Mouse (Mus musculus): ENCODE measurements at regions not wholly inside any gene's neighbourhood (a gene's known extent, or its start where the extent isn't known, plus 50 kb on each side); places are given as distances from the start of the nearest gene placed in this dataset.
A peak's percentile ranks its signal among the peaks of the same experiment; 100 is the strongest.

DNA sequence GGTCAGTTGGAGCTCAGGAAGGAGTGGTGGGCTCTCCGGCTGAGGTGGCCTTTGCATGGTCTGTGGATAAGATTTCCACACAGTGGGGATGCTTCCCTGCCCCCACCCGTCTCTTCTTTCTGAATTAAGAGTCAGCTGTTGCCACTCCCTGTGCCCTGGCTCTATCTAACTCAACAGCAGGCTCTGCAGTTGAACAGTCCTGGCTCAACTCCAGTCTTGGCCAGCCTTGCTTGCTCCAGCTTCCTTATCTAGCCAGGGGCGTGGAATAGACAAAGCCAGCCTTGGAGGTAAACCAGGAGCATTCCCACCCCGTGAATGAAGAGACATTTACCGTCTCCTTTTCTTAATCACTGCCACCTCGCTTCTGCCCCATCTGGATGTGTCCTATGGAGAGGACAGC lies 89.7 kb downstream of the Mn1 start:
- ATAC-seq (replicated peaks; ENCODE audit: low FRiP score, low TSS enrichment, poor library complexity, severe bottlenecking) = peak; percentile 83

DNA sequence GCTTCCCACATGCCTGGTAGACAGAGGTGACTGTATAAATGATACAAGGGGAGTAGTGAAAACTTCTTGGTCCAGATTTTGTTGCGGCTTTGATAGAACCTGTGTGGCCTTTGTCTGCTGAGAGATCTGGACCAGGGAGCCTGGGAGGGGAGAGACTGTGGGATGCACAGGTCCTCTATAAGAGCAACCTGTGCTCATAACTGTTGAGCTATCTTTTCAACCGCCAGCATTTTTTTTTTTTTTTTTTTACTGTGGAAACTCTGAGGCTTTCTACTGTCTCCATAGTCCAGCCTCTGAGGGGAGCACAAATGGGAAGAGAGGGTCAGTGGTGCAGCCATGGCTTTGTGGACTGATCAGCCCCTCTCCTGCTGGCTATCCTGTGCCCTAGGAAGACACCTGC lies 90.2 kb downstream of the Mn1 start:
- ATAC-seq (replicated peaks; ENCODE audit: low FRiP score, low TSS enrichment, poor library complexity, severe bottlenecking) = no peak

DNA sequence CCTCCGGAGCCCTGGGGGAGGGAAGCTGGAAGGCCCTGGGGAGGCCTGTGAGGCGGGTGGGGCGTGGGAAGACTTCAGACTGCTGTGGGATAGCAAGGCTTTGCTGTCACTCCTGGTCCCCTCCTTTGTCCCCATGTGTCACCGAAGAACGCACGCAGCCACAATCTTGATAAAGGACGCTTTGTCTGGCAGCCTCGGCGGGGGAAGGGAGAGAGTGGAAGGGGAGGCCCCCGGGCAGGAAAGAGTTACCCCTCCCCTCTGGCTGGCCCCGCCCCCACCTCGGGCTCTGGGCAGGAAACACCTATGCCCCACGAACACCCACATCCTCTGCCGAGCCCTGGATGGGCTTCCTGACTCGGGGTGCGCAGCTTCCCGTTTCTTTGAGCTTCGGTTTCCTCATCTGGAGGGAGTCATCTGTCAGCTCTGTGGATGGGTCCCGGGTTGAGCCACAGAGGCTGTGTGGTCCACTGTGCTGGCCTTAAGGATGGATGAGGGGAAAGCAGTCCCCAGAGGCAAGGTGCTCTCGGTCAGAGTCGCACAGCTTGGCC lies 91.9 kb downstream of the Mn1 start:
- ATAC-seq (replicated peaks; ENCODE audit: low FRiP score, low TSS enrichment, poor library complexity, severe bottlenecking) = peak; percentile 48

DNA sequence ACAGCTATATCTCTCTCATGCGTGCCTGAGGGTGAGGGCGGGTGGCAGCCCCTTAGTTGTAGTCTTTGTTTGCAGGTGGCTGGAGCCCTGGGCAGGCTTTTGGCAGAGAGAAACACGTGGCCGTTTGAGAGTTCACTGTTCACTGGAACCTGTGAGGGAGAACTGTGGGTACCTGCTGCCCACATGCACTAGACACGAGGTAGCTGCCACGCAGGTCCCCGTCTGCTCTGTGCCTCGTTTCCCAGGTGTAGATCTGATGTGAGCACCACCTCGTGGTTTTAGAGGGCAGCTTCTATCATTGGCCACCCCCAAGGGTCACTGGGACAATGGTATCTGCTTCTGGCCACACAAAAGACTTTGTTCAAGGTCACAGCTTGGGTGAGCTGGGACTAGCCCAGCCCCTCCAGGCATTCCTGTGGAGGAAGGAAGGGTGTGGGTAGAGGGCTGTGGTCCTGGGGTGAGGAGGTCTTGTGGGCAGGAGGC lies 92.5 kb downstream of the Mn1 start:
- peak; percentile 3; the same call in 1 of the 2 replicates for ATAC-seq (replicated peaks; ENCODE audit: low FRiP score, low TSS enrichment, poor library complexity, severe bottlenecking)

DNA sequence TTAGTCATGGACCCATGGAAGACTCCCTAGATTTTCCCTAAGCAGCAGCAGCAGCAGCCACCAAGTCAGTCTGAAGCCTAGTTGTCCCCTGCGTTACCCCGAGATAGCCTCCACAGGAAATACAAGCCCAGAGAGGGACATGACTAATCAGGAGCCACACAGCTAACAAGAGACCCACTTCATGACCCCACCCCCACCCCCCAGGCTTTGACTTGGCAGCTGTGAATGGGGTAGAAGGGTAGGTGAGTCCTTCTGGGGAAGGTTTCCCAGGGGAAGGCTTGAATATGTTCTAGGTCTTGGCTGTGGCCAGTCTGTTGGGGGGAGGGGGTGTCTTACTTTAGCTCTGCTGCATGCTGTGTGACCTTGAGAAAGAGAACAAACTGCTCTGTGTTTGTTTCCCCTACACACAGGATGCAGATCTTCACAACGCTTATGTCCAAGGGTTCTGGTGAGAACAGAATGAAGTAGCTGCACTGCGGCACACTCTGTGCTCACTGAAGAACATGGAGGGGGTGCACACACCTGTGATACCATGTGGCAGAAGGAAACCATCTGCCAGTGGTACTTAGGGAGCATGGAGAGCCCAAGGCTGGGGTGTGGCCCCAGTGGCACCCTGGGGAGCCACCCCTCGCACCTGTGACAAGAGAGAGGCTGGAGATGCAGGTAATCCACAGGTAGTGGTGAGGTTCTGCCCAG lies 93.2 kb downstream of the Mn1 start:
- no peak for ATAC-seq (replicated peaks; ENCODE audit: low FRiP score, low TSS enrichment, poor library complexity, severe bottlenecking)

DNA sequence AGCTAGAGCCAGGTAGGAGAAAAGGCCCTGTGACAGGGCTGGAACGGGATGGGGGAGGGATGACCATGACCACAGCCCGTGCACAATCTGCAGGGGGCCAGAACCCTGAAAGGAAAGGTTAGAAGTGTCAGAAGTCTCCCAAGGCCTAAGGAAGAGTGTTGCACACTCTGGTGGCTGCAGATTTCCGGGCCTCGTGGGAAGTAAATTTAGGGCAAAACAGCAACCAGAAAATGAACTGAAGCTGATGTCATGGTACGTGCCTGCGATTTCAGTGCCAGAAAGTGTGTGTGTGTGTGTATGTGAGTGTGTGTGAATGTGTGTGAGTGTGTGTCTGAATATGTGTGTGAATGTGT lies 93.7 kb downstream of the Mn1 start:
- ATAC-seq (replicated peaks; ENCODE audit: low FRiP score, low TSS enrichment, poor library complexity, severe bottlenecking) = no peak

DNA sequence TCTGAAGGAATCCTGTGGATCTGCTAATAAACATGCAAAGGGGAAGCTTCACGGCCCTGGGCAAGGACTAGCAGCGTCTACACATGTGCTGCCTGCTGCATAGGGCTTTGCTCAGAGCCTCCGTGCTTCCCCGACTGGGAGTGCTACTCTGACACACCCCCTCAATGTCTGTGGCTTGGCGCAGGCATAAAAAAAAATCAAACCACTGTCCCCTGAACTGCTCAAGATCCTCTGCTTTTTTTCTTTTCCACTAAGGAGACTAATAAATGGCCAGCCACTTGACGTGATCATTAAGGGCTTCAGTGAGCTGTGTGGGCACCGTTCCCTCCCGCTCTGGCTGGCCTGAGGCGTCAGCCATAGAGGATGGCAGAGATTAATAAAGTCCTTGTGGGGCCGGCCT lies 94.8 kb downstream of the Mn1 start:
- ATAC-seq (replicated peaks; ENCODE audit: low FRiP score, low TSS enrichment, poor library complexity, severe bottlenecking) = no peak

DNA sequence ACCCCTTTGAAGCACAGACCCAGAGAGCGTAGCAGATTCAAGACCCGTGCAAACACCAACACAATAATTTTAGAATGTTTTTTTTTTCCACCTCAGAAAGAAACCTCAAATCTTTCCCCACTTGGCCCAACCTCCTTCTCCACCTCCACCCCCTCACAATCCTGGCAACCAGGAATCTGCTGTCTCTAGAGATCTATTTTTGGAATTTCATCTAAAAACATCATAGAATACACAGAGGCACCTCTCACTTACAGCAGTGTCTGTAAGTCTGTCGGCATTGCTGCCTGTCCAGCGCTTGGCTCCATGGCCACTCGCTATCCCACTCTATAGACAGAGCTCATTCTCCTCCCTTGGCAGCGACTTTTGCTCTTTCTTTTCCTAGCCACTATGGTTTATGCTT lies 96.8 kb downstream of the Mn1 start:
- ATAC-seq (replicated peaks; ENCODE audit: low FRiP score, low TSS enrichment, poor library complexity, severe bottlenecking) = no peak

DNA sequence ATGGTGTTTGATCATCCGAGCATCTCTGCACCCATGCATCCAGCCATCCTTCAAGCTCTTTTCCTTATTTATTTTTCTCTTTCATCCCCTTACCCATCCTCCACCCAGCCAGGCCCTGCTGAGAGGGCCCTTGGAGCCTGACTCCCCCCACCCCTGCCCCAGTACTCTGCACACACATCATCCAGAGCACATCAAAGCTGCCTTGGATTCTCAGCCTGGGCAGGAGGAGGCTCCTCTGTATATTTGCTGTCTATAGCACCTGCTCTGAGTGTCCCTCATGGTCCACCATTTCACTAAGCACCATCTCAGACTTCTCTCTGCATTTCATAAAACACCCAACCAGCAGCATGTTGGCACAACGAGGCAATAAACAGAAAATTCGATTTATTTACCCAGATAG lies 101.9 kb downstream of the Mn1 start:
- 0 out of 2 replicates have a peak, but pooled peaks have one; percentile 1 for ATAC-seq (replicated peaks; ENCODE audit: low FRiP score, low TSS enrichment, poor library complexity, severe bottlenecking)

DNA sequence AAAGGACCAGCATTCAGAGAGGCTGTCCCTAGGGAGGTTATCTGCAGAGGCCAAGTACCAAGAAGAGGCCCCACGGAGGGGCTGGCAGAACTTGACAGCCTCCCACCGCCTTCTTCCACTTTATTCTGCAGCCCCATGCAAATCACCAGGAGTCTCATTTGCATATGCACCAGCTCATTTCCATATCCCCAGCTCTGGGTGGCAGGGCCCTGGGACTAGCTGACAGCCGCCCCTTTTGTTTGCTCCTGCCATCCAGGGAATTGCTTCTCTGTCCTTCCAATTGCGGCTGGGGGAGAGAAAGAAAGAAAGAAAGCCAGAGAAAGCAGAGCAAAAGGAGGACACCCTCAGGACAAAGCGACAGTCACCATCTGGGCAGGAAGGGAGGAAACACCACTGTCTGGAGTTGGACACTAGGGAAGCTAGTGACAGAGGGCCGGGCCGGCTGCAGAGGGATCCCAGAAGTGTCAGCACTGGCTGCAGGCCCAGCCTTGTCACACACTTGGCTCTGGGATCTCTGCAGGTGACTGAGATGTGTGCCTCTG lies 102.4 kb downstream of the Mn1 start:
- peak; percentile 74 for ATAC-seq (replicated peaks; ENCODE audit: low FRiP score, low TSS enrichment, poor library complexity, severe bottlenecking)

DNA sequence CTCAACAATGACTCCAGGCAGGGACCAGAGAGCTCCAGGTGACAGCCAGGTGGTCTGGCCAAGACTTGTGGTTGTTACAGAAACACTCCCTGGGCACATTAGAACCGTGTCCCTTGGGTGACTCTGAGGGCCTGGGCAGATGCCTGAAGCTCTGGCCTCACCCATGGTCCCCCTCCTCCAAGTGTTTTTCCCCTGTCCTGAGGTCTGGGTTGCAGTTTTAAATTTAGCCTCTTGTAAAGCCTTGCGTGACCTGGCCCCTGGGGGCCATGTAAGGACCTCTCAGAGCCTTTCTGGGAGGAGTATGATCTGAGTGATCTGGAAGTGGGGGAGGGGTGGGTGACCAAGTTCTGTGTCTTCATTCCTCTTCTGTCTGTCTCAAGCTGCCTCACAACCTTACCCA lies 104.7 kb downstream of the Mn1 start:
- no peak for ATAC-seq (replicated peaks; ENCODE audit: low FRiP score, low TSS enrichment, poor library complexity, severe bottlenecking)

DNA sequence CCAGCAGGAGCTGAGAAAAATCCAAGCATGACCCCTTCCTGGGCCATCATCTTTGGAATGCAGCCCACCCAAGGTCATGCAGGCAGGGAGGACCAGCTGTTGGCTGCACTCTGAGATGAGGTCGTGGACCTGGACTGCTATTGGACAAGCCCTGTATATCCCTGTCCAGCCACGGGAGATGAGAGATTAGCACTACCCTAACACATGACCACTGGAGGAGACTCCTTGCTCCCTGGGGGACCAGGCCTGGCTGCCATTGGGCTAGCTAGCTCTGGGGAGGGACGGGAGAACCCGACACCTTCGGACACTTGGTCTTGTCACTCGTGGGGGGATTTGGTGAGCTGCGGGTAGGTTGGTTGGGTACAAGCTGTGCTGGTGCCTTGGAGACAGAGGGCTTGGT lies 105.4 kb downstream of the Mn1 start:
- ATAC-seq (replicated peaks; ENCODE audit: low FRiP score, low TSS enrichment, poor library complexity, severe bottlenecking) = no peak

DNA sequence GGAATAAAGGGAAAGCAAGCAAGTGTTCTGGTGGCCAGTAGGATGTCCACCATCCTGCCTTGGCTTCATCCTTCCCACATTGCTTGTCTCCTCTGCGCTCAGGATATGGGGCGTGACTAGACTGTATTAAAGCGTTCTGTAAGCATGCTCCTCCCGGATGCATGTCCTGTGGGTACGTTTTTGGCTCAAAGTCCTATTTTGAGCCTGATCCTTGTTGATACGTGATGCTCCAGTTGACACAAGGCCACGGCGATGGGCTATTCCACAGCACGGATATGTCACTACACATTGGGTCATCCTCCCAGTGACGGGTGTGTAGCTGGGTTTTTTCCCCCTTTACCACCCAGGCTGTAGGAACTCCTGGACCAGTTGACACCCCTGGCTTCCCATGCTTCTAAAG lies 110.6 kb downstream of the Mn1 start:
- no peak for ATAC-seq (replicated peaks; ENCODE audit: low FRiP score, low TSS enrichment, poor library complexity, severe bottlenecking)

DNA sequence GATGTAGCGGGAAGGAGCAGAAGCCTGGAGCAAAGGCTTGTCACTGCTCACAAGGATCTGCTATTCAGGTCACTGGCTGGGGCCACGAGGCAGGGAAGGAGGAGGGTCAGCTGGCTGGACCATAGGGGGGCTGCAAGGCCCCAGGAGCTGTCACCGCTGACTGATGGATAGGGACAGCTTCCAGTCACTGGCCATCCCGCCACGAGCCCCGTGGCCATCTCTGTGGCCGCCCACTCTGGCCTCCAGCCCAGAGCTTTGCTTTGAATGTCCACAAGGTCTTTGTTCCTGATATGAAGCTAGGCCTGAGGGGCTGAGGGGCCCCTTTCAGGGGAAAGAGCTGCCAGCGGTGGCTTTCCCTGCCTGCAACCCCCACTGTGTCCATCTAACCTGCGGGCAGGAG lies 111.9 kb downstream of the Mn1 start:
- ATAC-seq (replicated peaks; ENCODE audit: low FRiP score, low TSS enrichment, poor library complexity, severe bottlenecking) = no peak

DNA sequence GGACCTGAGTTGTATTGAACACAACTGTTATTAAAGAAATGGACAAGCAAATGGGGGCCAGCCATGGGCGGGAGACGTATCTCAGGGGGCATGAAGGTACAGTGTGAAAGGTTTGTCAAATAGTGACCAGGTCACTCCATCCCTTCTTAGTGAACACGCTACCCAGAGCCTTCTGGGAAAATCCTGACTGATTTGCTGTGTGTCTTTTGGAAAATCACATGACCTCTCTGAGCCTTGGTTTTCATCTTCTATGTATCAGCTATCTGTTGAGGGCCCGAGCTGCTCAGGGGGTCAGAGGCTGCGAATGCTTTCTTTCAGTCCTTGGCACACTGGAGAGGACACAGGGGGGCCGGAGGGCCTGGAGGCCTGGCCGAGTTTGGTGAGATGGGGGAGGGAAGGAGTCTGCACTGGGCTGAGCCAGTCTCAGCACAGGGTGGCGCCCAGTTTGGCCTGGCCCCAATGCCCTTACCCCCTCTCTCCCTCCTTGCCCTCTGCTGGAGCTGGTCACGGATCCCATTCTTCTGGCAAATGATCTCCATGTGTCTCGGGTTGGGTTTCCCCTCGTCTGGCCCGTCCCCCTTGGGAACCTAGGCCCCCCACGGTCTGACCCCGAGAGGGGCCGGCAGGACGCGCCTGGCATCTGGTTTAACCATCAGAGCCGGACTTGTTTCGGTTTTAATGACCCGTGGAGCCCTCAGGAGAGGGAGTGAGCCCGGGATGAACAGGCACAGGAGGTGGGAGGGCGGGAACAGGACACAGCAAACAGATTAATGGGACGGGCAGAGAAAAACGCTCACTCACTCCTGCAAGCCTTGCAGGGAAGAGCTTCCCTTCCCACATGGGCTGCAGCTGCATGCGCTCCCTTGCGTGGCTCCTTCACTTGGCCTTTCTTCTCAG lies 113.7 kb downstream of the Mn1 start:
- no peak for ATAC-seq (replicated peaks; ENCODE audit: low FRiP score, low TSS enrichment, poor library complexity, severe bottlenecking)

DNA sequence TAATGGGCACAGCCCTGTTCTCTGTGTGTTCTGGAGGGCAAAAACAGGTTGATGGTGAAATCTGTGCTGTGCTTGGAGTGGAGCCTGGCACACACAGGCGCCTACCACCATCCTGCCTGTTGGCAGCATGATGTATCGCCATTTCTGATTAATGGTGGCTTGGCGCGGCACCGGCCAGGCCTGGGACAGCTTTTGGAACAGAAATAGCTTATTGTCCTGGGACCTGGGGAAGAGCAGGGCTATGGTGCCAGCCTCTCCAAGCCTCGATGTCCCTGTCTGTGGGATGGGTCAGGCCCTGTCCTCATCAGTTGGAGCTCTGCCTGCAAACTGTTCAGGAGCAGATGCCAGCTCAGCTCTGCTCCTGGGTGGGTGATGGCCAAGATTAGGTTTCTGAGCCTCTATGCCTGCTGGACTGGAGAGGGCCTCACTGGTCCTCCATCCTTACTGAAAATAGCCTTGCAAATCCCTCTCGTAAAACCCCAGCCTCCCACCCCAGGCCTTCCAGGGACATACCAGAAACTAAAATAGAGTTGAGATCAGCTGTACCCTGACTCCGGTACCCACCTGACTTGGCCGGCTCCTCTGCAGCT lies 115.4 kb downstream of the Mn1 start:
- no peak for ATAC-seq (replicated peaks; ENCODE audit: low FRiP score, low TSS enrichment, poor library complexity, severe bottlenecking)

DNA sequence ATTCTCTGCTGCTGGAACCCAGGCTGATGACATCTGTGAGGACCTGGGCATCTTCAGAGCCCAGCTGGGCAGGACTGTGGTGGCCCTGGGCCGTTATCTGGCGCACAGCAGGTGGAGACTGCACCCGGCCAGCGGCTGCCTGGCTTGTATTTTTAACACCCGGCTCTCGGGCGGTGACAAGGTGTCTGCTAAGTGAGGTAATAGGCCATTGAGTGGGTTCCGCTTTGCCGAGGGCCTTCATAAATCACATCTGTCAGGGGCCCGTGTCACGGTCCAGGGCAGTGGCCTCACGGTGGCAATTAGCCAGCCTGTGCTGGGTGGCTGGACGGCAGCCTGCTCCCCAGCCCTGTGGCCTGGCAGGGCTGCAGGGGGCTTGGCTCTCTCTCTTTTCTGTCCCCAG lies 118.8 kb downstream of the Mn1 start:
- ATAC-seq (replicated peaks; ENCODE audit: low FRiP score, low TSS enrichment, poor library complexity, severe bottlenecking) = peak; percentile 92

DNA sequence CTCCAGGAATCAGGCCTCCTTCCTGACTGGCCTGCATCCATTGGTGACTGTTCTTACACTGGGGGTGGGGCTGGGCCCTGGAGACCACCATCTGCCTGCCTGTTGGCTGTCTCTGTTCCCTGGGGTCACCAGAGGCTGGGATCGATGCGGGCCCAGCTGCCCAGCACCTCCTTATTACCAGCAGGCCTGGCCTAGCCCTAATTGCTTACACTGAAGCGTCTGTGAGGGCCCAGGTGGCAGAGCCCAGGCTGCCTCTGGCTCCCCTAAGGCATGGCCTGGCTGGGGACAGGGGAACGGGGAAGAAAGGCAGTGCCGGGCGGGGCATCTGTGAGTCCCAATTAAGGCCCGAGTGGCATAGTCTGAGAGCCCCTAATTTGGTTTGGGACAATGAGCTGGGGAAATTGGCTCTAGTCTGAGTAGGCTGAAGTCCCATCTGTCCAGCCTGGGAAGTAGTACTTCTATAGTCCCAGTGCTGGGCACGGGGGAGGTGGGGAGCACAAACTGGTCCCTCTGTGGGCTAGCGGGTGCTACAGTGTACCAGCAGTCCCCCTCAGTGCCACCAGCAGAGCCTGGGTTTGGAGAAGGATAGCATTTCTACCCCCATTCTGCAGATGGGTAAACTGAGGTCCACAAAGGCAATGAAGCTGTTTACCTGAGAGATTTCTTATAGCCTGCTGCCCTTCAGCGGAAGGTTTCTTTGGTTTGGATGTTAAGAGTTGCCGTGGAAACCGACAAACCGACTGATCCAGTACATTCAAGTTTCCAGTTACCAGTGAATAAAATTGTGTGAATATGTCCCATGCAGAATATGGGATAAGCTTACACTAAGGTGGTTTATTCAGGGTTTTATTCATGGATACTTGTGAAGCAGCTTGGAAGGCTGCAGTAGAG lies 121.6 kb downstream of the Mn1 start:
- no peak for ATAC-seq (replicated peaks; ENCODE audit: low FRiP score, low TSS enrichment, poor library complexity, severe bottlenecking)

DNA sequence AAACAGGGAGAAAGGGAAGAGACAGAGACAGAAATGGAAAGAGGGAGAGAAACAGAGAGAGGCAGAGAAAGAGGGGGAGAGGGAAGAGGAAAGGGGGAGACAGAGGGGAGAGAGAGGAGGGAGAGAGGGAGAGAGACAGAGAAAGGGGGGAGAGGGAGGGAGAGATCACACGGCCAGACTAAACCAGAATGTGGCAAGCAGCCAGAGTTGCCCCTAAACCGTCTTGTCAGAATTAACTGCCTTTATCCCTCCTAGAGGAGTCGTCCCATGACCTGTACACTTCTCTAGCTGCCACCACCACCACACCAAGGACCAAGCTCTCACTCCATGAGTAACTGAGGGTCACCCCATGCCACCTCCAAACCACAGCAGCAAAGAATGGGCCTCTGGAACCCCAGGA lies 123.3 kb downstream of the Mn1 start:
- ATAC-seq (replicated peaks; ENCODE audit: low FRiP score, low TSS enrichment, poor library complexity, severe bottlenecking) = no peak

Measured in megakaryocyte-erythroid progenitor cell, adult 5-6 weeks (primary cell).